Mouse (Mus musculus) regulatory T cell (primary cell): Measurements from ENCODE around the gene Olfr344.

Experiments used
- in situ Hi-C: fragments of 300-600 bp; cut with MboI, MseI; formaldehyde crosslinking; loops from one replicate; pipeline ENCODE4 v1.15.1; 2025; ENCODE audit warnings: high pct_unique_total_duplicates

The Olfr344 gene

GRCm38 (mm10) chr2:36566362-36566761 lies at the start of gene Olfr344:
Gene Olfr344, plus strand, starts transcription at chr2:36566662.
- in situ Hi-C loops = no loop called here

- in situ Hi-C loops = no loop called here
Observed at GRCm38 (mm10) chr2:36524698-36525097, 41.8 kb upstream of the Olfr344 start, which contains the start of gene Olfr342. Gene Olfr342, plus strand, starts transcription at chr2:36524998.

GRCm38 (mm10) chr2:36565156-36565555 lies 1.3 kb upstream of the Olfr344 start:
- in situ Hi-C loops = no loop called here

GRCm38 (mm10) chr2:36567022-36567421 lies 560 bp downstream of the Olfr344 start:
- in situ Hi-C loops = no loop called here

- in situ Hi-C loops = no loop called here
Observed at GRCm38 (mm10) chr2:36567845-36568244, 1.4 kb downstream of the Olfr344 start.
